Mouse (Mus musculus): ENCODE results near the gene Foxn1.
A peak's percentile ranks its signal among the peaks of the same experiment; 100 is the strongest.

Gene Foxn1

DNA sequence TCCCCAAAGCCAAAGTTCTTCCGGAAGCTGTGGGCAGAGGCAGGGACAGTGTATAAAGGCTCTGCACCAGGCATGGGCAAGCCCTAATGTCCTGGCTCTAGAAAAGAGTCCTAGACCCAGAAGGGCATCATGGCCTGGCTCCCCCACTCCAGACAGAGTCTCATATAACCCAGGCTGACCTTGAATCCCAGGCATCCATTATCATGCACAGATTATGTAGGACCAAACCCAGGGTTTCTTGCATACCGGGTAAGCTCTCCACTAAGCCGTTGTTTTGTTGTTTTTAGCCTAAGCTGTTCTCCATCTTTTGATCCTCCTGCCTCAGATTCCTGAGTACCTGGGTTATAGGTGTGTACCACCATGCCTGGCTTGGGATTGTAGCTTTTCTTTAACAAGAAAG is 14.6 kb upstream of the Foxn1 start:
- no peak for DNase-seq (ENCODE audit: low spot score in 2 of 2)

DNA sequence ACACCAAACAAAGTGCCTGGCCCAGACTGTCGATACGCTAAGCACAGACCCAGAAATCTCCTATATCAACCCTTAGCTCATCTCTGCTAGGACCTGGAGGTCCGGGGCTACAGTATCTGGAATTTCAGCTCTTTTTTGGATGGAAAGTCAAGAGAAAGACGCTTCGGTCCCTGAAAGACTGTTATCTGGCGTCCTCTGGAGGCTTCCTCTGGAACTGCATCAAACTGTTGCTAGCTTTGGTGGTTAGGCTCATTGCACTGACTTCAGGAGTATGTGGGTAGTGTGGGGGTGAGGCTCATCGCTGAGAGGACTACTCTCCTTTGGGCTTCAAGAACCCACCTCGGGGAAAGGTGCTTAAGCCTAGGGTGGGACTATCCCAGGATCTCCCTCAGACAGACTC is 13.3 kb upstream of the Foxn1 start:
- DNase-seq (ENCODE audit: low spot score in 2 of 2) = peak; percentile 55 to 56

DNA sequence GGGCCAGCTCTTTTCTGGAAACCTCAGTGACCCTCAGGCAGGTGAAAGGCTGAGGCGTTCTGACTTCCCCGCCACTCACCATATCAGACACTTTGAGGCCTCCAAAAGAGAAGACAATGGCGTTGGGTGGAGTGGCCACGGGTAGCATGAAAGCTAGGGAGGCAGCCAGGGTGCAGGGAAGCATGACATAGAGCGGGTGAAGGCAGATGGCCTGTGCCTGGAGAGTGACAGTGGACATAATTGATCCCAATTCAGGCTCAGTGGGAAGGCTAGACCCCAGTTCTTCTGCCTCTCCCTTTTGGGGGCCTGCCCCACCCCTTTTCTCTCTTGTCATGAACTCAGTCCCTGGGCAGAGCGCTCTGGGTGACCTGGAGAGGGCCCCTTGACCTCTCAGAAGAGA is 11.9 kb upstream of the Foxn1 start:
- DNase-seq (ENCODE audit: low spot score in 2 of 2) = no peak

DNA sequence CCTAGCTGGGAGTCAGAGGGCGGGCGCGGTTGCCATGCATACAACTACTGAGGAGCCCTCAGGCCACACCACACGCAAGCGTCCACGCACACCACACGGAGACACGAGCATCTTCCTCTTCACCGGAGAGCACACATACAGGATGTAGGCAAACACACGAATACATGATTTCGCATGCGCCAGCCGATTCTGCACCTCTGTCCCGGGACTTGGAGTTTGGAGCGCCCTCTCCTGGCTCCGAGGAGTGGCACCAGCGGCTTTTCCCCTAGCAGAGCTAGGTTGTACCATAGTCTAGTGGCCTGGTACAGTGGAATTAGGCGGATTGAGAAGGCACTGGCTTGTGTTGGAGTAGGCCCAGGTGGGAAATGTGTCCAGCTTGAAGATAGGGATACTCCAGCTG is 11.0 kb upstream of the Foxn1 start:
- peak; percentile 7 to 11 for DNase-seq (ENCODE audit: low spot score in 2 of 2)

DNA sequence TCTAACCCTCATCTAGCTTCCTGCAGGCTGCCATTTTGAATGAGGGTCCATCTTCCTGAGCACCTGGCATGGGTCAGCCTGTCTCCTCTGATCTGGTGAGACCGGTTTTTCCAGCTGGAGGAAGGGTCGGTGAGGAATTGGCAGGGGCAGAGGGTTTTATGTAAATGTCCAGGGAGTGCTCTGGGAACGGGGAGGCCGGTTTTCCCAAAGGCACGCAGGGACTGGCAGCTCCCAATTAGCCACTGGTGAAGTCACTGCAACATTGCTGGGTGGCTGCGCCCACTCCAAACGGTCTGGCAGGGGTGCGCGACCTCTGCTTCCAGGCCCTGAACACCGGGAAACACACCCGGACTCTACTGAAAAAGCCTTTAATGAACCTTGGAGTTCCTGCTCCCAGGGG is 10.6 kb upstream of the Foxn1 start:
- no peak for DNase-seq (ENCODE audit: low spot score in 2 of 2)

DNA sequence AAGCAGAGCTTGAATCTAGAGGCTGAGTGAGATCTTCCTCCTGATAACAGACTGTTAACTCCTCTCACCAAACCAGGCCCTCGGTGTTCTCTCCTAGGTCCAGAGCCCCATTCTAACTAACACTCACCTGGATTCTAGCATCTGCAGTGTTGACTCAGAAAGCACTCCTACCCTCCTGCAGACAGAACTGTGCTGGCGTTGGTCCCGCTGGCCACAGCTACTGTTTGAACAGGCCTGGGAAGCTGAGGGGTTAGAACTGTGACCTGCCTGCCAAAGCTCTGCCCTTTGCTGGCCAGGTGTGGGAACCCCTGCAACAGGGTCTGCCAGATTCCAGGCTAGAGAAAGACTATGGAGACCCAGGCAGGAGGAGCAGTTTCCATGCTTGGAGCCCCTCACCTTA is 6.4 kb upstream of the Foxn1 start:
- no peak for DNase-seq (ENCODE audit: low spot score in 2 of 2)

DNA sequence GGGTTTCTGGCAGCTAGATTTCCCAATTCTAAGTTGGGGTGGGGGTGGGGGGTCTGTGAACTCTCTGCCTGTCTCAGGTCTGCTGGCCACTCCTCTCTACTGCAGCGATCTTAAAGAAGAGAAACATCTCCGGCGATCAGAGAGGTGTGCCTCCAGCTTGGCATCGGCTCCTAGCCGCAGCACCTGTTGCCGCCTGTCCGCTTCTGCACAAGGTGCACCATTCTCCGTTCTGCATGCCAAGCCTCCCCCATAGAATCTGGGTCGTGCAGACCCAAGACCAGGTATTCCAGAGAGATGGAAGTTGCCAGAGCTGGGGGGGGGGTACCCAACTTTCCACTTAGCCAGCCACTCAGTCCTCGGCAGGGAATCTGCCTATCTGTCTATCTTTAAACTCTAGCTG is 582 bp downstream of the Foxn1 start:
- no peak for DNase-seq (ENCODE audit: low spot score in 2 of 2)

DNA sequence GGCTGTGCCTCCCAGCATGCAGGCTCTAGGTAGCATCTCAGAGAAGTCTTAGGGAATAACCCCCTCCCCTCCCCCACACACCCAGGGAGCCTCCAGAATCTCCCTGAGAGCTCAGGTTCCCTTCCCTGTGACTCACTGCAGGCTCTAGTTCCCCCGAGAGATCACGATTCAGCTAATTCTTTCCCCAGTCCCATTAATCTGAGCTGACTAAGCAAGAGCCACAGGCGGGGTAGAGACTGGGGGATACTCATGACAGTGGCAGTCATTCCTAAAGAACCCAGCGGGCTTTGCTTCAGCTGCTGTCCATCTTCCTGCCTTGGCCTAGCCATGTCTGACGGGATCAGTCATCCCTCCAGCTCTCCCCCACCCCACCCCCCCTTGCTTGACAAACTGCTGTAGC is 3.7 kb downstream of the Foxn1 start:
- DNase-seq (ENCODE audit: low spot score in 2 of 2) = no peak

DNA sequence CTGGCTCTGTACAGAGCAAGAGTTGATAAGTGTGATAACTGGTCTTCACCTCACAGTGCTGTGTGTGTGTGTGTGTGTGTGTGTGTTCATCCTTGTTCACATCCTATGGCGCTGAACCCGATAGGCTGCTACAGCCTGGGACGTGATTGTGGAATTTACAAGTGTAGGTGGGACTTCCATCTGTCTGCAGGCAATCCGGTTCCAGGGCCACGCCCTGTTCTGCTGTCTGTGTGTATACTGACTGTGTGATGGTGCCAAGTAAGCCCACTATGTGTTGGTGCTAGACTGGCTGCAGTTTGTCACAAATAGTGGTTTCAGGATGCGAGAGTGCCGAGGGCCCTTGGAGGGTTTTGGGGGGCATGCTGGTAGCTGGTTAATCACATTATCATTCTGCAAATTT is 4.1 kb downstream of the Foxn1 start:
- no peak for DNase-seq (ENCODE audit: low spot score in 2 of 2)

DNA sequence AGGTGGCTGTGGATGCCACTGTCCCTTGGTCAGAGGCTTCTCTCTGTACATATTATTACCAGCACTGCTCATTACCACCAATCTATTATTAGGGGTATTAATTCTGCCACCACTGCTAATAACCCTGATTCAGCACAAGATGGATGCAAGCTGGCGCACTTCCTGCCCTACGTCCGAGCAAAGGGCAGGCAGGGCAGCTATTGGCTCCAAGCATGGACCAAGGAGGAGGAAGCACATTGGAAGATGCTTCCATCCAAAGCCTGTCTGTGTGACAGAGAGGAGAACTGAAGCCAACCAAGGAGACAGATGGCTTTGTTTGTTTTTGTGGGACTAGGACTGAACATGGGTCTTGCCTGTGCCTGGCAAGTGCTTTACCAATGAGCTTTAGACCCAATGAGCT is 5.4 kb downstream of the Foxn1 start:
- DNase-seq (ENCODE audit: low spot score in 2 of 2) = no peak

DNA sequence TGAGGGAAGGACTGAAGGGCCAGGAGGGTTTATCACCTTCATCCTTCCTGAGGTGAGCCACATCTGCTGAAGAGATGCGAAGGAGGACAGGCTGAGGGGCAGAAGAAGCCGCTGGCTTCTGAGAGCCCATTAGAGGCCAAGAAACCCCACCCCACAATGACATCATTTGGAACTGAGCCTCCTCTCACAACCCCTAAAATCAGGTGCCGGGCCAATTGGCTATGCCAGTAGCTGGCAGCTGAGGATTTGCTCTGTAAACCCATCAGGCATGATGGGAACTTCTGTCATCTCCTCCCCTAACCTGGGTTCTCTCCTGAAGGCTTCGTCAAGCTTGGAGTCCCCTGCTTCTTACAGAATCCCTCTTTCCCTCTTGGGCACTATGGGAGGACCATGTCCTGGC is 6.0 kb downstream of the Foxn1 start:
- DNase-seq (ENCODE audit: low spot score in 2 of 2) = no peak

DNA sequence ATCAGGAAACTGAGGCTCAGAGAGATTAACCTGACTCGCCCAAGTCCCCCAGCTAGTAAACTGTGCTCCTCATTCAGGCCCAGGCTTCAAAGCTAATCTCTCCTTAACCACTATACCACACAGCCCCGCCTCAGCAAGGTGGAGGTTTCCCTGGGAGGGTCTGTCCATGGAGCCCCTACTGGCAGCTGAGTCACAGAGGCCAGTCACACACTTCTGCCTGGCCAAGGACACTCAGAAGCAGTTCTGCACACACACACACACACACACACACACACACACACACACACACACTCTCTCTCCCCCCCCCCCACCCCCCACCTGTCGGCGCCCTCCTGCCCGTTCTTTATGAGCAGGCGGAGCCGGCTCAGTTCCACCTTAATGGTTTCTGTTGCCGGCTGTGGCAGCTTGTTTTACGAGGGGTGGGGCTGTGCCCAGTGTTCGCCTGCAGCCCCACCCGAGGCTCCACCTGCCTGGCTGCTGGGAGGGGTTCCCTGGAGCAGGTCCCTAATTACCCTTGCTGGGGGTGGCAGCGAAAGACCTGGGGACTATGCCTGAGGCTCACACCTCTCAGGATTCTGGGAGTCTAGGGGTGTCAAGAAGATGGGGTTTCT is 8.7 kb downstream of the Foxn1 start:
- no peak for DNase-seq (ENCODE audit: low spot score in 2 of 2)

DNA sequence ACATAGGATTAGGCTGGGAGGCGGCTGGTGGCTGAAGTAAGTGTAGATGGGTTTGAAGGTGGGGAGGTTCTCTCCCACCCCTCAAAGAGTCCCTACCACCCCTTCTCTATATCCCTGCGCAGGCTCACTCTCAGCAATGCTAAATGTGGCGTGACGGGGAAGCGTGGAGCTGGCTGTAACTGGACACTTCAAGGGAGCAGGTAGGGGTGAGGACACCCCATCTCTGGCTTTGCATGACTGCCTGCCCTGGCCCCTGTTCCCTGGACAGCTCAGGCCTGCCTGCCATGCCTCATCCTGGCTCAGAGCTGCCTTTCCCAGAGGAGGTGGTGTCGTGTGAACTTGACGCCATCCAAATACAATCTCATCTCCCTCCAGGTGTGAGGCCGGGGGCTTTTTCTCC is 12.2 kb downstream of the Foxn1 start:
- DNase-seq (ENCODE audit: low spot score in 2 of 2) = no peak

DNA sequence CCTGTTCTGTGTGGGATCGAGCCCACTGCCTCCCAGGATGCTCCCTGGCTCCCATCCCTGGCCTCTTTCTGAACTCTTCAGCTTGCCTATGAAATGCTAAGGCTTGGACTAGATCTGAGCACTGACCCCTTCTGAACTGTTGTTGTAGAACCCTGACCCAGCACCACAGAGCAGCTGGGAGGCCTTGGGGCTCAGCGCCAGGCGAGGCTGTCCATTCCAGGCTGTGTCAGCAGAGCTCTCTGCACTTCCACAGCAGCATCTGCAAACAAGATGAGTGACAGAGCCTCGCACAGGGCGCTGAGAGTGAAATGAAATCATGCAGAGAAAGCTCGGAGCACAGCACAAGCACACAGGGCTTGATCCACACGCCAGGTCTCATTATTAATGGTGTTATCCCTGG is 13.7 kb downstream of the Foxn1 start:
- no peak for DNase-seq (ENCODE audit: low spot score in 2 of 2)

DNA sequence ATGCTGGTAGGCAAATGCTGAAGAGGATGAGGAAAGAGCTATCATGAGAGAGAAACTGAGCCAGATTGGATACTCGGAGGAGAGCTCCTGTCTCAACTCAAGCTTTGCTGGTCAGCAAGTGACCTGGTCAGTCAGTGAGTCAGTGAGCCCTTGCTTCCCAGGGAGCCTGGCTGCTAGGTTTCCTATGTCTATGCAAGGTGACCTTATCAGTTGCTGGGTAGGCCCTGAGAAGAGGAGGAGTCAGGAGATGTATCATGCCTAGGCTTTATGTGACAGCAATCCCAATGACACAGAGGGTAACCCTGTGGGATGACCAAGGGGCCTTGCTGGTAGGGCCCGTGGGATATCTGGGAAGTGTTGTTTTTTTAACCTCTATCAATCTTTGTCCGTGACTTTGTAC is 14.2 kb downstream of the Foxn1 start:
- no peak for DNase-seq (ENCODE audit: low spot score in 2 of 2)

DNA sequence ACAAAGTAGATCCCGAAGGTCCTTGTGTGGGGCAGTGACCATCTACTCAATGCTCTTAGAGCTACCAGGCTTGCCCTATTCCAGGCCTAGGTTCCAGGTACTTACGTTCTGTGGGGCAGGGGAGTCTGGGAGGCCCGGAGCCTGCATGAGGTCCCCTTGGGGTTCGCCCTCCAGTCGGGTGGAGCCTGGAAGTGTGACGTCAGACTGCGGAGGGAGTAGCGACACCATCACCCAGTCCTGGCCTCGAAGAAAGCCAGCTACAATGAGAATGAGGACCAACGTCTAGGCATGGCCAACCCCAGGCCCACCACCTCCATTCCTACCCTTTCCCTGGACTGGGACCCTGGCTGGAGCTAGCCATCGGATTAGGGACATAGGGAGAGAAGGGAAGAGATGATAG is 14.6 kb downstream of the Foxn1 start:
- DNase-seq (ENCODE audit: low spot score in 2 of 2) = no peak

DNA sequence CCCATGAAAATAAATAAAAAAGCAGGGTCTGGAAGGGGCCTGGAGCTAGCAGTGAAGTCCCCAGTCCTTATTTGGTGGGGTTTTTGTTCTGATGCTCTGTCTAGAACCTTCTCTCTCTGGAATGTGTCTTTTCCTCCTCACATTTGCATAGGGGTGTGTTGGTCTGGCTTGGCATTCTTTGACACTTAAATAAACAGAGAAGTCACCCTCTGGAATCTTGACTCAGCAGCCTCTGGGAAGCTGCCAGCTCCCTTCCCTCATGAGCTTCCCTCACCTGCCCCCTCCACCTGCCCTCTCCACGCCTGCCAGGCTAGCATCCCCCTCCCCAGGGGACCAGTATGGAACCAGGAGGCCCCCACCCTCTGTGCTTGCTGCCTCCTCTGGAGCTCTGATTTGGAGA is 16.0 kb downstream of the Foxn1 start:
- no peak for DNase-seq (ENCODE audit: low spot score in 2 of 2)

DNA sequence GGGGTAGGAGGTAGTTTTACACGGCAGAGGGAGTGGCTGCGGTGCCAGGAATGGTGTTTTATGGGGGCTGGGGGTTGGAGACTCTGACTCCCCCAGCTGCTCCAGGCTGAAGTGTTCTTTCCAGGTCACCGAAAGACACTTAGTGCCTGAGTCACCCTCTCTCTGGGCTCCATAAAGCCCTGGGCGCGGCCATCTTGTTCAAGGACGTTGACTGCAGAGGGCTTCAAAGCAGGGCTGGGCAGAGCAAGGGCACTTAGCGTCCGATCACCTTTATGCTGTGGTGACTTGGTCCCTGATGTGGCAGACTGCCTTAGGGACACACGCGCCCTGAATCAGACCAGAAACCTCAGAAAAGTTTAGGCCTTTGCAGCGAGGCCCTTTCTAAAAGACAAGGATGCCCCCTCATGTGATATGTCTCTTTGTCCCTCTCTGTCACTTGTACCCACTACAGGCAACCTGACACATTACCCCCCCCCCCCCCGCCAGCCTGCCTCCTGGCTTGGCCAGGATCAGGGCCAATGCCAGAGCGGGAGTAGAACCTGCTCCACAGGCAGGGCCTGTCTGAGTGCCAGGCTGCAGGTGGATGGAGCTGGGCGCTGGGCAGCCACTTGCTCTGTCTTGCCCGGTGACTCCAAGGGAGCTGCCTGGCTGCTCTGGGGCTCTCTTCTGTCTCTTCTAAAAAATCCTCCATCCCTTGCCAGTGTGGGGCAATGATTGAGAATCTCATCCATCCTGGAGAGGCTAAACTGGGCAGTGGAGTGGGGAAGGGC is 18.7 kb downstream of the Foxn1 start:
- no peak for DNase-seq (ENCODE audit: low spot score in 2 of 2)

DNA sequence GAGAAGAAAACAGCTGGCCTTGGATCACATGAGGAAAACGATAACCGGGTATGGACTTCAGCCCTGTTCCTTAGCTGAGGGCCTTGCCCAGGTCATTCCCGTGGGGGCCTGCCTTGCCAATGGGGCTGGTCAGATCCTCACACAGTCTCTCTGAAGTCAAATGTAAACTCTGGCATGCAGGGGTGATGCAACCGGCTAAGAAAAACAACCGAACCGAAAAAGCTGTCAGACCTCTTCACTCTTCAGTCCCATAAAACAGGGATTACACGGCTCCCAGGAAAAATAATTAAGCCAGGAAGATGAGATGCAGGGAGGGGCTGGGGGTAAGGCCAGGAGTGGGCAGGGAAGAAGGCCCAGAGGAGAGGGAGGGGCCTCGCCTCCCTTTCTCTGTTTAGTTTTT is 22.3 kb downstream of the Foxn1 start:
- DNase-seq (ENCODE audit: low spot score in 2 of 2) = no peak

DNA sequence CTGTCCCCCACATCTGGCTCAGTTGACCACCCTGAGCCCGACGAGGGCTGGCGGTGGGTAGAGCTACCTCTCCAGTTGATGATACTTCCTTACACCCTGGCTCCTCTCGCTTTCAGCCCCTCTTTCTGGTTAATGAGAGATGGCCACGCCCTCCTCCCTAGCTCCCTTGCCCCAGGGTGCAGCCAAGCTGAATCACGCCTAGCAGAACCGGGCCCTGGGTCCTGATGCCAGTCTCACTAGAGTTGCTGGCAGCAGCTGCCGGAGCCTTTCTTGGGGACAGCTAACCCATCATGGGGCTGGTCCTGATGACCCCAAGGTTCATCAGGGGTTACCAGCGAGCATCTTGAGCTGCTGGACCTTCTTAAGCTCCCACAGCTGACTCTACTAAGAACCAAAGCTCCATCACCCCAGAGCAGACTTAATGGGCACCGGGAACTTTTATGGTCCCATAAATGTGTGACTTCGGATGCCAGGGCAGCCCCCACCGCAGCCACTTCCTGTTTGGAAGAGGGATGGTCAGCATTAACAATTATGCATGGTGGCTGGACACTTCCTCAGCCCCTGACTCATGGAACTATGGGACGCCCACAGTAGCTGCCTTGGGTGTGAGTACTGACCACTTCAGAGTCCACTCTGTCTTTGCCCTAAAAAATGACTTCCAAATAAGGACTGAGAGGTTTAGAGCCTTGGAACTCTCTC is 22.9 kb downstream of the Foxn1 start:
- DNase-seq (ENCODE audit: low spot score in 2 of 2) = no peak

DNA sequence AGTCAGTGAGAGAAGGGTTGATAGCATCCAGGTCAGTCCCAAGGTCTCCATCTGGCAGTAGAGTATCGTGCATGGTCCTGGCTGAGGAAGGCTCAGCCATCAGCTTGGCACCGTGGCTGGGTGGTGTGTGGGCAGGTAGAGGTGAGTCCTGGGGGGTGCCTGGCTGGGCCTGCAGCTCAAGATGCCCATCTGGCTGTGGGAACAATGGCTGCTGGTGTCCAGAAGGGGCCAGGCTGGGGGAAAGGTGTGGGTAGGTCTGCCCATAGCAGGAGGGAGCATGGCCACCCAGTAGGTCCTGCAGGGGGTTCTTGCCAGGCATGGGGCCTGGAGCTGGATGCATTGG is 25.6 kb downstream of the Foxn1 start:
- no peak for DNase-seq (ENCODE audit: low spot score in 2 of 2)

DNA sequence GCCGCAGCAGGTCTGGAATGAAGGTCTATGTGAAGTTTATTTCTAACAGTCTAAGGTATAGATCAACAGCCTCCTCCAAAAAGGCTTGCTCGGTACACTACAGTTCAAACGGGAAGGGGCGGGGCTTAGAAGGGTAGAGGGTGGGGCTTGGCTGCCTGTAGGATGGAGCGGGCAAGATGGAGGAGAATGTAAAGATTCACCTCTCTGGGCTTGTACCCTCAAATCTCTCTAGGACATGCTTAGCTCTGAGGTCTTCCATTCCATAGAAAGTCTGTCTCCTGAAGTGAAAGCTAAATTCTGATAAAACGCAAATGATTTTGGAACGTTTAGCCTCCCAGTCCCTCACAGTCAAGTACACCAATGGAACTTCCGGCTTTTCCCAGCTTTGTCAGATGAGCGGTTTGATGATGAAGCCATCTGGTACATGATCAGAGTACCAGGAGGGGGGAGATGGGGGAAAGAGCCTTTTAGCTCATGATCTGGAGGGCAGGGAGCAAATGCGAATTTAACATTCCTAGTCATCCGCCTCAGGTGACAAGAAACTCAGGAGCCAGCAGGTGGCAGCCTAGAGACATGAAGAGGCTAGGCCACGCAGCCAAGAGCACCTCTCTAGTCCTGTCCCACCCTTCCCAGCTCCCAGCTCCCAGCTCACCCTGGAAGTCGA is 26.1 kb downstream of the Foxn1 start:
- peak in 1 of 2 experiments; percentile 48 for DNase-seq (ENCODE audit: low spot score in 2 of 2)
